Mouse (Mus musculus): ENCODE results near the gene Tnfaip2.

GRCm38 (mm10) chr12:111442309-111443010 is at the start of gene Tnfaip2:
- TF ChIP-seq CHD2 (IDR thresholded peaks at IDR 0.05; ENCODE audit: low read depth, low read length) (no peak), ZNF384 (IDR thresholded peaks at IDR 0.05; ENCODE audit: low read depth, low read length) (no peak), HCFC1 (IDR thresholded peaks at IDR 0.05; ENCODE audit: borderline replicate concordance, insufficient read depth, low read length) (no peak)

Data from ES-E14 (cell line).